Mouse (Mus musculus): Measurements from ENCODE around the gene Xkrx. TPM values are rescaled to one million over a fixed set of nuclear protein-coding genes. Genes with fewer than 3 reads are reported as not detected.

Xkrx gene
- 0.44 and 0.48 TPM in 2 replicates for polyA plus RNA-seq (2012; rRNA removed; ENCODE audit: low replicate concordance)

GRCm38 (mm10) chrX:134162043-134162720 lies at the start of gene Xkrx:
Gene Xkrx, minus strand, starts transcription at chrX:134162076.

GRCm38 (mm10) chrX:134187201-134187600 lies 25.3 kb upstream of the Xkrx start, which contains the start of gene Arl13a:
Gene Arl13a, plus strand, starts transcription at chrX:134187501.

Other genes starting within 250 kb of the Xkrx start
- 1.9 and 2.5 TPM in 2 replicates for gene Sytl4, start 180.3 kb downstream of the Xkrx start, polyA plus RNA-seq (2012; rRNA removed; ENCODE audit: low replicate concordance)
- gene Cstf2, start 102.9 kb downstream of the Xkrx start, polyA plus RNA-seq (2012; rRNA removed; ENCODE audit: low replicate concordance) = 12.9 and 18.2 TPM in 2 replicates
- gene Arl13a, start 25.4 kb upstream of the Xkrx start, polyA plus RNA-seq (2012; rRNA removed; ENCODE audit: low replicate concordance) = not detected in 2 replicates
- gene Nox1, start 59.9 kb upstream of the Xkrx start, polyA plus RNA-seq (2012; rRNA removed; ENCODE audit: low replicate concordance) = not detected in 2 replicates
- gene Trmt2b, start 114.9 kb upstream of the Xkrx start, polyA plus RNA-seq (2012; rRNA removed; ENCODE audit: low replicate concordance) = 9.3 and 10.3 TPM in 2 replicates
- gene Tmem35a, start 133.1 kb upstream of the Xkrx start, polyA plus RNA-seq (2012; rRNA removed; ENCODE audit: low replicate concordance) = 0.62 and 1.9 TPM in 2 replicates
- 0.36 and 1.3 TPM in 2 replicates for gene Cenpi, start 146.0 kb upstream of the Xkrx start, polyA plus RNA-seq (2012; rRNA removed; ENCODE audit: low replicate concordance)
- gene Drp2, start 242.5 kb upstream of the Xkrx start, polyA plus RNA-seq (2012; rRNA removed; ENCODE audit: low replicate concordance) = 0.63 and 4.4 TPM in 2 replicates